Mouse (Mus musculus) neural tube, embryonic 15.5 days (tissue): ENCODE data around the gene Bola3. TPM values are rescaled to one million over a fixed set of nuclear protein-coding genes. Genes with fewer than 3 reads are reported as not detected.
"Not testable (repeated sequence)": the region's sequence is repeated elsewhere in the genome, so short reads cannot be mapped to it uniquely, and the experiment has no call there.

Source experiments
- ATAC-seq: fragments of 200-750 bp; cut with Nextera tagmentation; 2 replicates; pipeline ENCODE4 v1.8.0; 2017; ENCODE audit warnings: mild to moderate bottlenecking, moderate TSS enrichment, moderate library complexity; ENCODE audit not compliant: low FRiP score
- H3K27ac ChIP-seq: fragments of 300-500 bp; sonication (generic); replicated peaks from 2 replicates; pipeline ENCODE4 v1.5.1; 2015; ENCODE audit warnings: mild to moderate bottlenecking, inconsistent platforms
- H3K27me3 ChIP-seq: fragments of 300-500 bp; sonication (generic); replicated peaks from 2 replicates; pipeline ENCODE4 v1.6.1; 2015; ENCODE audit warnings: inconsistent platforms
- H3K36me3 ChIP-seq: fragments of 300-500 bp; sonication (generic); 2 replicates; pipeline ENCODE4 v1.6.1; 2015; ENCODE audit warnings: inconsistent platforms
- H3K4me1 ChIP-seq: fragments of 300-500 bp; sonication (generic); 2 replicates; pipeline ENCODE4 v1.6.1; 2015; ENCODE audit warnings: inconsistent platforms
- H3K4me2 ChIP-seq: fragments of 300-500 bp; sonication (generic); 2 replicates; pipeline ENCODE4 v1.6.1; 2015; ENCODE audit warnings: inconsistent platforms, mild to moderate bottlenecking, moderate library complexity
- H3K4me3 ChIP-seq: fragments of 300-500 bp; sonication (generic); replicated peaks from 2 replicates; pipeline ENCODE4 v1.5.1; 2015; ENCODE audit warnings: mild to moderate bottlenecking, inconsistent platforms
- H3K9ac ChIP-seq: fragments of 300-500 bp; sonication (generic); replicated peaks from 2 replicates; pipeline ENCODE4 v1.6.1; 2015; ENCODE audit warnings: mild to moderate bottlenecking, inconsistent platforms
- H3K9me3 ChIP-seq: fragments of 300-500 bp; sonication (generic); replicated peaks from 2 replicates; pipeline ENCODE4 v1.6.1; 2016; ENCODE audit warnings: inconsistent platforms
- WGBS: fragments of 180-500 bp; shearing (Covaris S2); methylation state at CpG from one replicate; pipeline ENCODE4 v1.1.7; 2015; ENCODE audit warnings: mixed read lengths; 5-methylcytosine and 5-hydroxymethylcytosine counted together
- polyA plus RNA-seq: library from polyadenylated mRNA; unstranded; fragments of >200 nt; fragmentation: Nextera tagmentation; extraction: Ambion mirVana; gene quantifications from 2 replicates; pipeline ENCODE4 v1.2.1, GENCODE M21; 2015

The Bola3 gene
- polyA plus RNA-seq, 1 experiment from 2014 or later, result 60.1 TPM

- Histone ChIP-seq H3K27ac (no peak overlapping the region), H3K4me3 (no peak overlapping the region), H3K4me1 (peaks cover 19% of the 10 kb centered on the region), H3K27me3 (no peaks in the 10 kb centered on the region), H3K9ac (no peak overlapping the region), H3K4me2 (no peak overlapping the region), H3K36me3 (no peaks in the 10 kb centered on the region), H3K9me3 (no peaks in the 10 kb centered on the region)
- ATAC-seq, result no peak
- WGBS, result 68% methylated on average over 2 of the region's 2 CpGs
Measured at GRCm38 (mm10) chr6:83322794-83323193, 26.2 kb upstream of the Bola3 start.

DNA sequence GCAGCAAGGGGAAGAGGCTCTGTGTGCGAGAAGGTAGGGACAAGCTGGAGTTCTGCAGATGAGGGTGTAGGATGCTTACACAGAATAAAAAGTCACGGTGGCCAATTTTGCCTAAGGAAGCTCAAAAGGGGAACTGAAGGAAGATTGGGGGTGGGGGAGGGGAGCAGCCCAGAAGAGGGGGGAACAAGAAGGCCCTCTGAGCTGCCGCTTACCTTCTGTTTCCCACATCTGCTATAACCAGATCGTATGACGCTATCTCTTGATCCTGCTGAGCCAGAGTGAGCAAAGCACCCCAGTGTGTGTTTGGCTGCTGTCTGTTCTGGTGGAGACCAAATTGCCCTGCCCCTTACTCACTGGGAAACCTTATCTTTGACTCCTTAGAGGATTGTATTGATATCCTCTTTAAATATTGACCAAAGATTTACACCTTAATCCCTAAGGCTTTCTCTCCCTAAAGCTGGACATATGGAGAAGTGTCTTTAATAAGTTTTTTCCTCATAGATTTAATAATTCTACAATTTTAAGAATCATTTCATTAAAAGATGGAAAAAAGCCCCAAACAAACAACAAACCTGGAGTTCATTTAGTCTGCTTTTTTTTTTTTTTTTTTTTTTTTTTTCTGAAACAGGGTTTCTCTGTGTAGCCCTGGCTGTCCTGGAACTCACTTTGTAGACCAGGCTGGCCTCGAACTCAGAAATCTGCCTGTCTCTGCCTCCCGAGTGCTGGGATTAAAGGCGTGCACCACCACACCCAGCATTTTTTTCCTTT is 25.1 kb upstream of the Bola3 start:
- no peak for ATAC-seq
- no peaks in the 10 kb centered on the region for H3K9me3 ChIP-seq
- peaks cover 27% of the 10 kb centered on the region for H3K4me1 ChIP-seq
- no peak overlapping the region for H3K27ac ChIP-seq
- H3K4me3 ChIP-seq, result no peak overlapping the region
- no peak overlapping the region for H3K9ac ChIP-seq
- H3K27me3 ChIP-seq, result no peaks in the 10 kb centered on the region
- 75% methylated on average over 8 of the region's 8 CpGs for WGBS
- H3K4me2 ChIP-seq, result no peak overlapping the region
- H3K36me3 ChIP-seq, result no peaks in the 10 kb centered on the region

DNA sequence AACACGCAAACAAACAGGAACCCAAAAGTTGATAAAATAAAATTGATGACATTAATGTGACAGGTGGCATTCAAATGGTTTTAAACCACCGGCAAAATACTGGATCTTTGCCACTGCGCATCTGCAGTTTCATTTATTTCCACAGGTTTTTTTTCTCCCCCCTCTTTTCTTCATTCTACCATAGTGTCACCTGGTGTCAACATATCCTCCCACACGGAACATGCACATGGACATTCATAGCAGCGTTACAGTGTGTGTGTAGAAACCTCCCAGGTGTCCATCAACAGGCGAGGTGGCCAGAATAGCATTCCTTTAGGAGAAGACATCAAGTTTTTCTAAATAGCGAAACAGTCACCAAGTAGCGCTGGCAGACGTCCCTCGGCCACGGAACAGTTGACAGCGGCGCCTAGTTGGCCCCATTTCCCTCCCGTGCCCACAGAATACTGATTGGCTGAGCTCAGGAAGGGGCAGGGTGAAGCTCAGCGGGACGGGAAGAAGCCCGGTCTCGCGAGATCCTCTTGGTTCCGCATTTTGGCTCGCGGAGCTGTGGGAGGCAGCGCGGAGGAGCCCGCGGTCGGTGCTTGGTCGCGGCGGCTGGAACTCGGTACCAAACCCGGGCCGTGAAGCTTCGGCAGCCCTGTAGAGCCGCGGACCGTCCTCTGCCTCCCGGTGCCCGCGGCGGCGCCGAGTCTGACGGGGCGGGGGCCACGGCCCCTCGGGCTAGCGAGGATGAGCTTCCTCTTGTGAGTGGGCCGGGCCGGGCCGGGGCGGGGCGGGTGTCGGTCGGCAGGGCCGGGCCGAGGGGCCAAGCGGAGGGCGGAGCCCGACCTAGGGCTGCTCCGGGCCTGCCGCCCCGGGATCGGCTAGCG is 23.2 kb upstream of the Bola3 start, which contains the start of the genes Mthfd2 and Mob1a:
Gene Mthfd2 (minus strand): TSS at position 384 of the 869 bp plus-strand sequence.
Gene Mob1a (plus strand): TSS at position 492 of the 869 bp plus-strand sequence.
- ATAC-seq, result peak; percentile 99
- Histone ChIP-seq H3K9ac (peak within 1 kb of the TSS; percentile 91), H3K4me2 (peak within 1 kb of the TSS; percentile 77), H3K36me3 (peaks cover 8% of the 10 kb centered on the region), H3K27ac (peak within 1 kb of the TSS; percentile 92), H3K27me3 (no peaks in the 10 kb centered on the region), H3K9me3 (no peaks in the 10 kb centered on the region), H3K4me3 (peak within 1 kb of the TSS; percentile 92), H3K4me1 (peaks cover 30% of the 10 kb centered on the region)
- 1% methylated on average over 65 of the region's 65 CpGs for WGBS

DNA sequence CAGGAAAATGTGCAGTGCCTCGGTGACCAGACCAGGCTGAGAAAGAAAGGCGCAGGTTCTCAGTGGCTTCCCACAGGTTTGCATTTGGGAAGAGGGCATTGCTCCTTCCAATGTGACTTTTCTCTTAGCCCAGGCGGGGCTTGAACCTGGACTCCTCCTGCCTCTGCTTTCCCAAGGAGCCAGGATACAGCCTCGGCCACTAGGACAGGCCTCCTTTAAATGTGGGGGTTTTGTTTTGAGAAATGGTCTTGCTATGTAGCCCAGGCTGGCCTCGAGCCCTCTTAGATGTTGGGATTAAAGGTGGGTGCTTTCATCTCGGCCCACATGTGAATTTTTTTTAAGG is 22.6 kb upstream of the Bola3 start:
- peak overlapping the region; percentile 91 for H3K9ac ChIP-seq
- H3K27ac ChIP-seq, result peak overlapping the region; percentile 92
- peaks cover 13% of the 10 kb centered on the region for H3K36me3 ChIP-seq
- H3K27me3 ChIP-seq, result no peaks in the 10 kb centered on the region
- H3K9me3 ChIP-seq, result no peaks in the 10 kb centered on the region
- H3K4me3 ChIP-seq, result peak overlapping the region; percentile 92
- peak overlapping the region; percentile 77 for H3K4me2 ChIP-seq
- H3K4me1 ChIP-seq, result peaks cover 30% of the 10 kb centered on the region
- WGBS, result 9% methylated on average over 6 of the region's 6 CpGs
- ATAC-seq, result no peak; the same call in 1 of the 2 replicates

DNA sequence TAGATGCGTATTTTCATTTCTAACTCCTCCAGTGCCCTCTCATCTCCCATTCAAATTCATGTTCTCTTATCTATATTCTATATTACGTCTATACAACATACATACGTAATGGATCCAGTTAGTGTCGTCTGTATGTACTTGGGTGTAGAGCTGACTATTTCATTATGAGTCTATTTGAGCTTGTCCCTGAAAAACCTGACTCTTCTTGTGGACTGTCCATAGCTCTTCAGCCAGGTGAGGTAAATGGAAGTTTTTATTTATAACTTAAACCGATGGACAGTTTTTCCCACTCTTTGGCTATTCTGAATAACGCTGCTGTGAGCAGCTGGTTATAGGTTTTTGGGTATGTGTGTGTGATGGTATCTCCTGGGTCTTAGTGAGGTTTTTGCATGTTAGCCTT is 22.2 kb upstream of the Bola3 start:
- Histone ChIP-seq H3K4me1 (peaks cover 30% of the 10 kb centered on the region), H3K9me3 (no peaks in the 10 kb centered on the region), H3K27ac (no peak overlapping the region), H3K36me3 (peaks cover 17% of the 10 kb centered on the region), H3K9ac (peak overlapping the region; percentile 91), H3K27me3 (no peaks in the 10 kb centered on the region), H3K4me3 (peak overlapping the region; percentile 92), H3K4me2 (peak overlapping the region; percentile 77)
- ATAC-seq, result no peak
- 72% methylated on average over 6 of the region's 6 CpGs for WGBS

- no peaks in the 10 kb centered on the region for H3K27me3 ChIP-seq
- 89% methylated on average over 3 of the region's 3 CpGs for WGBS
- H3K4me3 ChIP-seq, result no peak overlapping the region
- ATAC-seq, result no peak
- peaks cover 24% of the 10 kb centered on the region for H3K36me3 ChIP-seq
- H3K27ac ChIP-seq, result no peak overlapping the region
- no peaks in the 10 kb centered on the region for H3K9me3 ChIP-seq
- H3K9ac ChIP-seq, result no peak overlapping the region
- H3K4me1 ChIP-seq, result peaks cover 30% of the 10 kb centered on the region
- no peak overlapping the region for H3K4me2 ChIP-seq
Measured at GRCm38 (mm10) chr6:83327591-83328190, 21.3 kb upstream of the Bola3 start.

DNA sequence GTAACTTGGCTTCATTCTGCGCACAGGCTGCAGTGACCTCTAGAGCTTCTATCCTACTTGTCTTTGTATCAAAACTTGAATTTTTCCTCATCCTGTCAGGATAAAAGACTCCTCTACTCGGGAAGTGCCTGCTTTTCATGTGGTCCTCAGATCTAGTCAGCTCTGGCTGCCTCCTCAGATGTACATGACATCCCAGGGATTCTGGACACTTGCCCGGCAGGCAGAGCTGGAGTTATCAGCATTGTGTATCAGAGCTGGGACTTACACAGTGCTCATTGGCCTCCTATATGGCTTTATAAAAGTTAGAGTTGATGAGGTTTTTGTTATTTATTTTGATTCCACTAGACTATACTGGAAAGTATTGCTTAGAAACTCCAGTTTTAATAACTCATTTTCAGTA is 7.6 kb upstream of the Bola3 start:
- peaks cover 56% of the 10 kb centered on the region for H3K36me3 ChIP-seq
- no peak for ATAC-seq
- no peaks in the 10 kb centered on the region for H3K9me3 ChIP-seq
- H3K9ac ChIP-seq, result no peak overlapping the region
- no peak overlapping the region for H3K27ac ChIP-seq
- WGBS, result 87% methylated on average over 3 of the region's 3 CpGs
- no peak overlapping the region for H3K4me2 ChIP-seq
- H3K27me3 ChIP-seq, result no peaks in the 10 kb centered on the region
- H3K4me1 ChIP-seq, result no peaks in the 10 kb centered on the region
- no peak overlapping the region for H3K4me3 ChIP-seq

- WGBS, result 92% methylated on average over 2 of the region's 2 CpGs
- no peaks in the 10 kb centered on the region for H3K9me3 ChIP-seq
Measured at GRCm38 (mm10) chr6:83342957-83343356, 6.0 kb upstream of the Bola3 start.

GRCm38 (mm10) chr6:83345285-83345684 is 3.7 kb upstream of the Bola3 start:
- H3K9ac ChIP-seq, H3K27me3 ChIP-seq, ATAC-seq, H3K9me3 ChIP-seq, H3K4me2 ChIP-seq, H3K4me3 ChIP-seq, H3K27ac ChIP-seq: not testable (repeated sequence)
- WGBS, result 92% methylated on average over 8 of the region's 8 CpGs
- Histone ChIP-seq H3K4me1 (peaks cover 11% of the 10 kb centered on the region), H3K36me3 (peaks cover 28% of the 10 kb centered on the region)

More at GRCm38 (mm10) chr6:83342957-83343356, 6.0 kb upstream of the Bola3 start:
- no peak for ATAC-seq
- no peak overlapping the region for H3K27ac ChIP-seq
- H3K36me3 ChIP-seq, result peaks cover 46% of the 10 kb centered on the region
- H3K9ac ChIP-seq, result no peak overlapping the region
- no peak overlapping the region for H3K4me3 ChIP-seq
- H3K4me1 ChIP-seq, result no peaks in the 10 kb centered on the region
- H3K27me3 ChIP-seq, result no peaks in the 10 kb centered on the region
- no peak overlapping the region for H3K4me2 ChIP-seq

DNA sequence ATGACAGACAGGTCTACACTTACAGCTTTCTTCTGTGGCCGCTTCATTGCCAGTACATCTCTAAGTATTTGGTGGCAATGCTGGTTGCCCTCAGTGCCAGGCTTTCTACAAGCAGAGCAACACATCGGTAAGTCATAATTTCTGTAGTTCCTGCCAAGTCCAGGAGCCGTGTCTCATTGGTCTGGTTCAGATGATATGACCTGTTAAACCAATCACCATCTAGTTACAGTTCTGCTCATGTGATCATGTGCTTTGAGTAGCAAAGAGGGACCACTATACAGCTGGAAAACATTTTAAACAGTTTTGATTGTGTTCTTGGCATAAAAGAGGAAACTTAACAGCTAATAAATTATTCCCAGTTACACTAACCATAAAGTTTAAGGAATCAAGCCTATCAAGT is 1.0 kb upstream of the Bola3 start:
- Histone ChIP-seq H3K4me1 (peaks cover 28% of the 10 kb centered on the region), H3K9me3 (no peaks in the 10 kb centered on the region), H3K36me3 (peaks cover 5% of the 10 kb centered on the region), H3K4me2 (no peak overlapping the region), H3K27ac (no peak overlapping the region), H3K9ac (no peak overlapping the region), H3K27me3 (no peaks in the 10 kb centered on the region), H3K4me3 (no peak overlapping the region)
- no peak for ATAC-seq
- 80% methylated on average over 3 of the region's 3 CpGs for WGBS

GRCm38 (mm10) chr6:83349274-83349958 is 469 bp downstream of the Bola3 start:
- Histone ChIP-seq H3K36me3 (peaks cover 17% of the 10 kb centered on the region), H3K9me3 (no peaks in the 10 kb centered on the region), H3K27me3 (no peaks in the 10 kb centered on the region), H3K4me2 (peak overlapping the region; percentile 78), H3K4me1 (peaks cover 28% of the 10 kb centered on the region), H3K27ac (peak overlapping the region; percentile 70), H3K9ac (peak overlapping the region; percentile 97), H3K4me3 (peak overlapping the region; percentile 92)
- WGBS, result under 1% methylated on average over 53 of the region's 53 CpGs
- peak; percentile 97 for ATAC-seq
